Mouse (Mus musculus): ENCODE measurements at regions not wholly inside any gene's neighbourhood (a gene's known extent, or its start where the extent isn't known, plus 50 kb on each side); places are given as distances from the start of the nearest gene placed in this dataset.
"Not testable (repeated sequence)": the region's sequence is repeated elsewhere in the genome, so short reads cannot be mapped to it uniquely, and the experiment has no call there.

GRCm38 (mm10) chr1:149129767-149130287, 831.3 kb downstream of the Pla2g4a start:
- DNase-seq (ENCODE audit: extremely low spot score), result no peak

DNA sequence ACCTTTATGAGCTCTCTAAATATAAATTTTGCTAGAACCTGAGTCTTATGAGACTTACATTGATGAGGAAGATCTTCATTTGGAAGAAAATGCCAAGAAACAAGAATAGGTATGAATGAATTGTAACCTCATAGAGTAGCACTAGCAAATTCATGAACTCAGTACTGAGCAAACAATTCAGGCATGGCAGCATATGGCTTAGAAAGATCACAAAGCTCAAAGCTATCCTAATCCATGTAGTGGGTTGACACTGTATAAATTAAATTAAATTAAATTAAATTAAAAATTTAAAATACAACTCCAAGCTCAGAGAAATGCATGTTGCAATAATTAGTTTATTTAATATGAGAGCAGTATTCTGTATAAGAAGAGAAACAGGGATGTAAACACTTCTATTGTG, 832.0 kb downstream of the Pla2g4a start:
- no peak for DNase-seq (ENCODE audit: extremely low spot score)

- DNase-seq (ENCODE audit: extremely low spot score), result no peak
Measured at GRCm38 (mm10) chr1:149127709-149128108, 833.4 kb downstream of the Pla2g4a start.

- DNase-seq (ENCODE audit: extremely low spot score), result no peak
Measured at GRCm38 (mm10) chr1:149103396-149103795, 857.7 kb downstream of the Pla2g4a start.

DNA sequence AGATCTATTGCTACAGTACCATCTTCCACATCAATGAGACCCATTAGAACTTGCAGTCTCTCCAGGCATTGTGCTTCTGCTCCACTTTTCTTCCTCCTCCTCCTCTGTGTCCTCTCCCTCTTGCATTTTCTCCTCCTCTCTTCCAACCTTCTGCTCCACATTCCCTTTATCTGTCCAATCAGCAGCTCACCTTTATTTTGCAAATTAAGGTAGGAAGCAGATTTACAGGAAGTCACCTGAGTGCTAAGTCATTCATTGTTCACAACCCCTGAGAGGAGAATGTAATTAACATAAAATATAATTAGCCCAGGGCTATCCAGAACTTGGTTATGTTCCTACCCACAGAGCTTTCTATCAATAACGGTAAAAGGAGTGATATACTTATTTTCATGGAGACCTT, 863.7 kb downstream of the Pla2g4a start:
- no peak for DNase-seq (ENCODE audit: extremely low spot score)

DNA sequence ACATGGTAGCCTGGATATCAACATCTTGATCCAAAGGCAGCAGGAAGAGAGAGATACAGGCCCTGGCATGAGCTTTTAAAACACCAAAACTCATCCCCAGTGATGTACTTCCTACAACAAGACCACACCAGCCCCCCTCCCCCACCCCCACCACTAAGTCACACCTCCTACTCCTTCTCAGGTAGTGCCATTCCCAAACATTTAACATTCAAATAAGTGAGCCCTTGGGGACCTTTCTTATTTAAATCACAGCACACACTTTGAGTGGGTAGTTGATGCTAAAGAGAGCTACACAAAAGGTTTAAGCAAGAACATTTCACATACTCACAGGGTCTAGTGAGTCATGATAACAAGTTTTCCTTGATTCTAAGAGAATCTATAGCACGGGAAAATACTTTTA, 886.4 kb downstream of the Pla2g4a start:
- DNase-seq (ENCODE audit: extremely low spot score), result no peak

- DNase-seq (ENCODE audit: extremely low spot score), result no peak
Measured at GRCm38 (mm10) chr1:149069570-149069969, 891.5 kb downstream of the Pla2g4a start.

DNA sequence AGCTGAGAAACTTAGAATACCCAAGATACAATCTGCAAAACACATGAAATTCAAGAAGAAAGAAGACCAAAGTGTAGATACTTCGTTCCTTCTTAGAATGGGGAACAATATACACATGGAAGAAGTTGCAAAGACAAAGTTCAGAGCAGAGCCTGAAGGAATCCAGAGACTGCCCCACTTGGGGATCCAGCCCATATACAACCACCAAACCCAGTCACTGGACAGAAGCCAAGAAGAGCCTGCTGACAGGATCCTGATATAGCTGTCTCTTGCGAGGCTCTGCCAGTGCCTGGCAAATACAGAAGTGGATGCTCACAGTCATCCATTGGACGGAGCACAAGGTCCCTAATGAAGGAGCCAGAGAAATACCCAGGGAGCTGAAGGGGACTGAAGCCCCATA, 898.1 kb downstream of the Pla2g4a start:
- DNase-seq (ENCODE audit: extremely low spot score), result not testable (repeated sequence)

GRCm38 (mm10) chr1:149038188-149038967, 922.7 kb downstream of the Pla2g4a start:
- no peak for DNase-seq (ENCODE audit: extremely low spot score)

DNA sequence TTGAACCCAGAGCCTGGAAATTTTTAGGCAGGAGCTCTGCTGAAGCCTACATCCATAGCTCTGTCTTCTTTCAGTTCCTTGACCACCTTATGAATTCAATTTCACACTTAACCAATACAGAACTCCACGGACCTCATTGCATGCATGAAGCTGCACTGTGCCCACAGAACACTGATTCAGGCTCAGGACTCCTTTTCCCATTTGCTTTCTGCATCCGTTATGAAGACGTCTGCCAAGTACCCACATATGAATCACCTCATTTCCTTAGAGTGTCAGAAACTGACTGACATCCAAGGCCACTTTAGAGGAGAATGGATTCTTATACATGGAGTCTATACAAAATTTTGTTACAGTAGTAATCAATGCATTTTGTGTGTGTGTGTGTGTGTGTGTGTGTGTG, 932.8 kb downstream of the Pla2g4a start:
- DNase-seq (ENCODE audit: extremely low spot score), result no peak

DNA sequence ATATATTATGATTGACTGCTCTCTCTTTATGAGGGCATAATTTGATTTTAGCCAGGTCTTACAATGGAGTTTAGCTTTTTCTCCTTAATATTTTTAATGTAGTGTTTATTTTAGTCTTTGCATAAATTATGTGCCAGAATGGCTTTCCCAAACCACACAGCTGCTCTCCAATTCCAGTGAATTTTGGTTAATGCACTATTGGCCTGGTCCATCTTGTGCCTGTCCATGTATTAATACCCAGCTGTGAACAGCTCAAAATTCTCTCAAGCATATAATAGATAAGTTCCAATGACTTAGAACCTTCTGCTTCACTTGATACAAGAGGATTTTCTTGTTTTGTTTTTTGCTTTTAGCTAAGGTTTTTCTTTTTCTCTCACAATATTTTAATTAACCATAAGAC, 939.4 kb downstream of the Pla2g4a start:
- no peak for DNase-seq (ENCODE audit: extremely low spot score)

- no peak for DNase-seq (ENCODE audit: extremely low spot score)
Measured at GRCm38 (mm10) chr1:149021273-149021672, 939.8 kb downstream of the Pla2g4a start.

DNA sequence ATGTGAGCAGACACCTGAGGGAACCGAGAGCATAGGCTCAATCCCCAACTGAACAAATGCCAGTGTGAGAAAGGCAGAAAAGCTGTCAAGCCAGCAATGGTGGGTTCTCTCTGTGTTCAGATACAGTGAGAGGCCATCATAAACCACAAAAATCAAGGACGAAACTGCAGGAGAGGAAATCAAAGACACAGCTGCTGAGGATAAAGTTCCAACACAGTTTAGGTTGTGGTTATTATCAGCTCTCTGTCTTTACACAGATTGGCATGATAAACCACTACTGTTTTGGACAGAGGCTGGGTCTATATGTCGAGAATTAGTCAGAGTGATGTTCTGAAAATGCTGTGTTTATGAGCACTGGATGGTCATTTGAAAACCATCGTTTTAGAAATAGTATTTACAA, 946.5 kb downstream of the Pla2g4a start:
- no peak for DNase-seq (ENCODE audit: extremely low spot score)

DNA sequence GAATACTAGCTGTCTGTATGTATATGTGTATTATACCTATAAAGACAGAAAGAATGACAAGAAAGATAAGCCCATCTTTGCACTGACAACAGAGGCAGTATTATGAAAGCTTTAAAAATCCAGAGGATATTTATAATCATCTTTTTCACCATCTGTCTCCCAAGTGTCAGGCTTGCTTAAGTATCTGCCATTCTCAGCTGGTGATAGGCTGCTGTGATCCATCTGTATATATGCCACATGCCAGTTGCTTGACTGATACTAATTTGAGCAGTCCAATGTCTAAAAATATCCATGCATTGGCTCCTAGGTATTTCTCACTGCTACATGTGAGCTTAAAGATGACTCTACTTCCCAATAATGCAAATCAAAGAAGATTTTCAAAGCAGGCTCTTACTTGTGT, 950.3 kb downstream of the Pla2g4a start:
- DNase-seq (ENCODE audit: extremely low spot score), result no peak

GRCm38 (mm10) chr1:149000092-149000491, 961.0 kb downstream of the Pla2g4a start:
- DNase-seq (ENCODE audit: extremely low spot score), result no peak

GRCm38 (mm10) chr1:148993586-148993985, 967.5 kb downstream of the Pla2g4a start:
- DNase-seq (ENCODE audit: extremely low spot score), result peak; percentile 12

GRCm38 (mm10) chr1:148977377-148977776, 983.7 kb downstream of the Pla2g4a start:
- DNase-seq (ENCODE audit: extremely low spot score), result no peak

DNA sequence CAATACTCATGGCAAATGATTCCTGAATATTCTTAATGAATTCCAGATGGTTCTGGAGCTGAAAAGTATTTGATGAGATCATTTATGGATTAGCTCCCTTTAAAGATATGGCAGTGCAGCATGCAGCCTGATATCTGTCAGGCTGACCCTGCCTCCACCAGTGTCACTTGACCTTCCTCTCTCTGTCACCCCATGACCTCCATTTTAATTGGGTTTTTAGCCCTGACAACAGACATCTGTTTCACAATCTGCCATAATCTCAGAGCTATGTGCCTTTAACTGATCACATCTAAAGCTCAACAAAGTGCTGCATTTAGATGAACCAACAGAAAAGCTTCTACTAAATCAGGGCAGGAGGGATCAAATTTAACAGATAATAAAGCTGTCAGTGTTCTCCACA, 995.7 kb downstream of the Pla2g4a start:
- peak; percentile 9 for DNase-seq (ENCODE audit: extremely low spot score)

DNA sequence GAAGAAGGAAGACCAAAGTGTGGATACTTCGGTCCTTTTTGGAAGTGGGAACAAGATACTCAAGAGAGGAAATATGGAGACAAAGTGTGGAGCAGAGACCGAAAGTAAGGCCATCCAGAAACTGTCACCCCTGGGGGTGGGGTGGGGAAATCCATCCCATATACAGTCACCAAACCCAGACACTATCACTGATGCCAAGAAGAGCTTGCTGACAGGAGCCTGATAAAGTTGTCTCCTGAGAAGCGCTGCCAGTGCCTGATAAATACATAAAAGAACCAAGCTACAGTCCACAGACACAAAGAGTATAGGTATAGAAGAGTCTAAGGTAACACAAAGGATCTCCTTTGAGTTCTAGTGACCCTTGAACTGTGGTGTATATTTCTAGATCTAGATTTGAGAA, 1026.7 kb downstream of the Pla2g4a start:
- DNase-seq (ENCODE audit: extremely low spot score), result no peak

DNA sequence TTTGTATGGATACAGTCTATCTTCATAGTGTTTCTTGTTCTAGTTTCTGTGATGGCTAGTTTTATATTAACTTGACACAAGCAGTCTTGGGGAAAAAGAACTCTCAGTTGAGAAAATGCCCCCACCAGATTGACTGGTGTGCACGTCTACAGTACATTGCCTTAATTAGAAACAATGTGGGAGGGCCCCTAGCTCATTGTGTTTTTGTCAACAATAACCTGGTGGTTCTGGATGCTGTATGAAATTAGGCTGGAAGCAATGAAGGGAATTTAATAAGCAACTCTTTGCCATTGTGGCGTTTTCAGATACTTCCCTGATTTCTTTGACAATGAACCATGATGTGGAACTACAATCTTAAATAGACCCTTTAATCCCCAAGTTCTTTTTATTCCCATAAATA, 1036.6 kb downstream of the Pla2g4a start:
- no peak for DNase-seq (ENCODE audit: extremely low spot score)

GRCm38 (mm10) chr1:148917062-148917461, 1044.0 kb downstream of the Pla2g4a start:
- DNase-seq (ENCODE audit: extremely low spot score), result no peak

- no peak for DNase-seq (ENCODE audit: extremely low spot score)
Measured at GRCm38 (mm10) chr1:148912819-148913218, 1048.3 kb downstream of the Pla2g4a start.

DNA sequence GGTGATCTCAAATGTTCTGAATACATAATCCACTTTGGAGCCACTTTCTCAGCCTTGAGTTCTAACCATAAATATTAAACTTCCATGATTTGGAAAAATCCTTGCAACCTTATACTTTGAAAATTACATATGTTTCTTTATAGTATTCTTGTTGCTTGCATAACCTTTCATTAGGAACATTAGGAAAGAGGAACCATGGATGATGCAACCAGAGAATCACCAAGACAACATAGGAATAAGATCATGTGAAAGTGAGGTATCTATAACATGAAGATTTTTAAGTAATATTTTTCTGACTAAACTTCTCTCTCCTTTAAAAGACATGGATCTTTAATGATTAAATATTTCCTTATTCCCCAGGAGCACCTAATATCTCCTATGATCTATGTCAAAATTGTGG, 1057.0 kb downstream of the Pla2g4a start:
- DNase-seq (ENCODE audit: extremely low spot score), result no peak

DNA sequence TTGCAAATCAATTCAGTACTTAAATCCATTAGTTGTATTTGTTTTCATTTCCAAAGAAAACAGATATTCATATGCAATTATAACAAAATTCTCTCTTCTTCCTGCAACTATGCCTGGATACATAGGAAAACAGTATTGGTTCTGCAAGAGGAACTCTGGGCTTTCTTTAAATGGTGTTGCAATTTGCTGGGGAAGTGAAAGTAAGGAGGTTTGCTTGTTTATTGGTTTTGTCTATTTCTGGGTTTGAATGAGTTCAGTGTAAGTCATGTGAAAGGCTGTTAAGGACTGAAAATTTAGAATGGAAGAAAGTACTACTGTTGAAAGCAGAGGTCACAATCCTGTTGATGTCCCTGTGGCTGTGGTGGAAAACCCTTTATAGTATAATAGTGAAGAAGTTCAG, 1058.0 kb downstream of the Pla2g4a start:
- no peak for DNase-seq (ENCODE audit: extremely low spot score)

All from embryo, embryonic 9.5 days (tissue).